ENCODE assay signal across 17 mouse cellular contexts in the genomic region with DNA sequence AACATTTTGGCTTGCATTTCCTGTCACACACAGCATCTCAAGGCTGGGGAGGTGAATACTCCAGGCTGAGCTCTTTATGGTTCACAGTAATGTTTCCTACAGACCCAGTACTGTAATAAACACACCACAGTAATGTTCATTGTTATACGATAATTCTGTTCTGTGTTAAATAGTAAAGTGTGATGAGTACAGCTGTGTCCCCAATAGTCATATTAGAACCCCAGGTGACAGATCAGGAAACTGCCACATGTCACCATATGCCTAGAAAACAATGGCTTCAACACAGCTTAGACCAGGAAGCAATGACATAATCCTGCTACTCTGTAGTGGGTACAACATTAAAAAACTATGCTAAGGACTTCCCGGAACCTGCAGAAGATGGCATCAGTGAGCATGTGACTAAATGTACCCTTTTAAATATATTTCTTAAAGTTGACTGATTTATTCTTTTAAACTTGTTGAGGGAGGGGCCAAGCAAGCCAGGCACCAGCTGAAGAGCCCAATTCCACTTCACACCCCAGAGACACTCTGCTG. TPM values are rescaled to one million over a fixed set of nuclear protein-coding genes. Genes with fewer than 3 reads are reported as not detected.
DNase-seq lines count a peak whose midpoint lies in the region; ATAC-seq and TF ChIP-seq lines count a peak whose summit lies in the region.
"Had no signal": no experiment of that assay in that cellular context is flagged by ENCODE, and none has a peak within 500 bp of the region (broad histone marks: within the 10 kb centered on the region; RNA-seq: fewer than 3 reads in every experiment).

No protein-coding gene starts in this region.

- no peak overlapping the region for H3K4me3 ChIP-seq in hindbrain, embryonic 16.5 days (ENCODE audit: low read length)
- H3K4me3 ChIP-seq in hindbrain, embryonic 13.5 days: no peak overlapping the region
- H3K4me3 ChIP-seq in thymus, adult 2 months (ENCODE audit: control insufficient read depth, insufficient read depth, low read length): no peak overlapping the region
- H3K4me3 ChIP-seq in liver, postnatal 0 days (ENCODE audit: low read depth, low read length): no peak overlapping the region
- H3K4me3 ChIP-seq in forebrain, embryonic 16.5 days (replicated peaks; ENCODE audit: low read length): no peak overlapping the region
- H3K4me3 ChIP-seq: intestine, embryonic 15.5 days; kidney, embryonic 15.5 days; liver, embryonic 15.5 days; midbrain, embryonic 10.5 days; stomach, embryonic 15.5 days had no signal

- 81% methylated on average over 2 of the region's 2 CpGs for WGBS in hindbrain, embryonic 16.5 days
- WGBS in hindbrain, embryonic 13.5 days: 95% methylated on average over 2 of the region's 2 CpGs
- WGBS in thymus, adult 2 months: 45% methylated on average over 2 of the region's 2 CpGs
- WGBS in liver, postnatal 0 days (ENCODE audit: insufficient replicate concordance): 75% methylated on average over 2 of the region's 2 CpGs
- 89% methylated on average over 2 of the region's 2 CpGs for WGBS in forebrain, embryonic 16.5 days

- no peaks in the 10 kb centered on the region for H3K9me3 ChIP-seq in hindbrain, embryonic 16.5 days (ENCODE audit: control insufficient read depth, low read length)
- H3K9me3 ChIP-seq in hindbrain, embryonic 13.5 days: no peaks in the 10 kb centered on the region
- no peaks in the 10 kb centered on the region for H3K9me3 ChIP-seq in liver, postnatal 0 days (ENCODE audit: low read length)
- H3K9me3 ChIP-seq in forebrain, embryonic 16.5 days (ENCODE audit: control insufficient read depth, low read length): no peaks in the 10 kb centered on the region
- H3K9me3 ChIP-seq: intestine, embryonic 15.5 days; kidney, embryonic 15.5 days; liver, embryonic 15.5 days; midbrain, embryonic 10.5 days; stomach, embryonic 15.5 days had no signal

- peak; percentile 37 for DNase-seq in thymus, adult 2 months
- DNase-seq in thymus, postnatal 36 days: no peak
- no peak for DNase-seq in liver, postnatal 0 days
- DNase-seq in left cerebral cortex, adult 11 months (ENCODE audit: low spot score): no peak
- DNase-seq: B cell, adult 2 months; gastrocnemius, postnatal 10 days; layer of hippocampus, postnatal 36 days; lung, postnatal 4 days; right cerebral cortex, adult 18-20 months had no signal

- no peak for TF ChIP-seq EP300 in liver, postnatal 0 days (IDR thresholded peaks at IDR 0.05; ENCODE audit: low read depth)

- TF ChIP-seq POLR2A in thymus, adult 2 months (IDR thresholded peaks at IDR 0.05; ENCODE audit: control insufficient read depth, extremely low read depth, insufficient read depth, low read length, poor library complexity): no peak

- H3K27ac ChIP-seq in hindbrain, embryonic 16.5 days (ENCODE audit: low read depth, low read length): no peak overlapping the region
- H3K27ac ChIP-seq in hindbrain, embryonic 13.5 days: no peak overlapping the region
- peak overlapping the region; percentile 96 for H3K27ac ChIP-seq in thymus, adult 2 months (ENCODE audit: control insufficient read depth, insufficient read depth, low read length)
- peak overlapping the region; percentile 49; the same call in 1 of the 2 replicates for H3K27ac ChIP-seq in liver, postnatal 0 days (ENCODE audit: low read depth)
- no peak overlapping the region for H3K27ac ChIP-seq in forebrain, embryonic 16.5 days (ENCODE audit: low read length)
- H3K27ac ChIP-seq: intestine, embryonic 15.5 days; kidney, embryonic 15.5 days; midbrain, embryonic 10.5 days; stomach, embryonic 15.5 days had no signal

- no peaks in the 10 kb centered on the region for H3K36me3 ChIP-seq in hindbrain, embryonic 16.5 days (ENCODE audit: control insufficient read depth, insufficient read depth, low read length)
- no peaks in the 10 kb centered on the region for H3K36me3 ChIP-seq in hindbrain, embryonic 13.5 days
- H3K36me3 ChIP-seq in thymus, adult 2 months (ENCODE audit: control insufficient read depth, insufficient read depth, low read length): no peaks in the 10 kb centered on the region
- no peaks in the 10 kb centered on the region for H3K36me3 ChIP-seq in liver, postnatal 0 days (replicated peaks; ENCODE audit: insufficient read depth, low read length)
- H3K36me3 ChIP-seq in forebrain, embryonic 16.5 days (ENCODE audit: control insufficient read depth, insufficient read depth): no peaks in the 10 kb centered on the region
- H3K36me3 ChIP-seq: intestine, embryonic 15.5 days; kidney, embryonic 15.5 days; stomach, embryonic 15.5 days had no signal

- no peaks in the 10 kb centered on the region; the same call in 1 of the 2 replicates for H3K4me1 ChIP-seq in hindbrain, embryonic 16.5 days (ENCODE audit: control insufficient read depth, insufficient read depth, low read depth, low read length)
- peaks cover 10% of the 10 kb centered on the region; the same call in 1 of the 2 replicates for H3K4me1 ChIP-seq in hindbrain, embryonic 13.5 days (replicated peaks)
- peaks cover 33% of the 10 kb centered on the region for H3K4me1 ChIP-seq in thymus, adult 2 months (replicated peaks; ENCODE audit: control insufficient read depth, insufficient read depth, low read length)
- H3K4me1 ChIP-seq in liver, postnatal 0 days (ENCODE audit: insufficient read depth): peaks cover 56% of the 10 kb centered on the region
- H3K4me1 ChIP-seq in forebrain, embryonic 16.5 days (replicated peaks; ENCODE audit: control insufficient read depth, insufficient read depth, low read length): peaks cover 4% of the 10 kb centered on the region; the same call in 1 of the 2 replicates
- H3K4me1 ChIP-seq: intestine, embryonic 15.5 days had no signal

- no peak overlapping the region for H3K4me2 ChIP-seq in hindbrain, embryonic 16.5 days (ENCODE audit: low read length)
- H3K4me2 ChIP-seq in hindbrain, embryonic 13.5 days: no peak overlapping the region
- H3K4me2 ChIP-seq in liver, postnatal 0 days (ENCODE audit: low read depth, low read length): no peak overlapping the region
- no peak overlapping the region for H3K4me2 ChIP-seq in forebrain, embryonic 16.5 days (ENCODE audit: low read length)
- H3K4me2 ChIP-seq: intestine, embryonic 15.5 days; kidney, embryonic 15.5 days; liver, embryonic 15.5 days; stomach, embryonic 15.5 days had no signal

- no peaks in the 10 kb centered on the region for H3K27me3 ChIP-seq in hindbrain, embryonic 16.5 days (replicated peaks; ENCODE audit: control insufficient read depth, insufficient read depth, low read length)
- no peaks in the 10 kb centered on the region for H3K27me3 ChIP-seq in hindbrain, embryonic 13.5 days
- H3K27me3 ChIP-seq in thymus, adult 2 months (ENCODE audit: control insufficient read depth, insufficient read depth, low read length): no peaks in the 10 kb centered on the region
- no peaks in the 10 kb centered on the region for H3K27me3 ChIP-seq in liver, postnatal 0 days (ENCODE audit: insufficient read depth, low read length)
- H3K27me3 ChIP-seq in forebrain, embryonic 16.5 days (replicated peaks; ENCODE audit: control insufficient read depth, insufficient read depth, low read length): no peaks in the 10 kb centered on the region
- H3K27me3 ChIP-seq: intestine, embryonic 15.5 days; kidney, embryonic 15.5 days; liver, embryonic 15.5 days; stomach, embryonic 15.5 days had no signal

- TF ChIP-seq CTCF in thymus, adult 2 months (IDR thresholded peaks at IDR 0.05; ENCODE audit: borderline replicate concordance, control insufficient read depth, extremely low read depth, insufficient read depth, low read length, poor library complexity): no peak
- TF ChIP-seq CTCF in liver, postnatal 0 days (IDR thresholded peaks at IDR 0.05; ENCODE audit: low read depth): no peak

- 0 out of 2 replicates have a peak, but pooled peaks have one; percentile 19 for ATAC-seq in hindbrain, embryonic 16.5 days
- ATAC-seq in hindbrain, embryonic 13.5 days (ENCODE audit: low FRiP score): no peak
- no peak for ATAC-seq in liver, postnatal 0 days
- ATAC-seq in forebrain, embryonic 16.5 days: no peak
- ATAC-seq: intestine, embryonic 15.5 days had no signal

- no peak overlapping the region for H3K9ac ChIP-seq in hindbrain, embryonic 16.5 days (ENCODE audit: low read depth, low read length)
- H3K9ac ChIP-seq in hindbrain, embryonic 13.5 days: no peak overlapping the region
- H3K9ac ChIP-seq in liver, postnatal 0 days (replicated peaks): no peak overlapping the region
- H3K9ac ChIP-seq in forebrain, embryonic 16.5 days (replicated peaks; ENCODE audit: low read depth, low read length): no peak overlapping the region
- H3K9ac ChIP-seq: intestine, embryonic 15.5 days; kidney, embryonic 15.5 days; liver, embryonic 15.5 days; stomach, embryonic 15.5 days had no signal

RNA-seq across cellular contexts. Expression of a gene that starts 7.6 kb away (rescaled TPM):
- 15.0 and 21.2 TPM in 2 replicates for polyA plus RNA-seq in hindbrain, embryonic 16.5 days (2015; fragmentation: Nextera tagmentation; extraction: Ambion mirVana)
- polyA plus RNA-seq in hindbrain, embryonic 13.5 days (2015; fragmentation: Nextera tagmentation; extraction: Ambion mirVana): 17.0 and 17.4 TPM in 2 replicates
- polyA plus RNA-seq in thymus, adult 2 months (2012; rRNA removed): 219 and 378 TPM in 2 replicates
- 8.5 and 11.8 TPM in 2 replicates for polyA plus RNA-seq in liver, postnatal 0 days (2015; fragmentation: Nextera tagmentation; extraction: Ambion mirVana)
- polyA plus RNA-seq in forebrain, embryonic 16.5 days (2015; fragmentation: Nextera tagmentation; extraction: Ambion mirVana): 18.4 and 21.1 TPM in 2 replicates

RNA-seq across cellular contexts. Expression of a gene that starts 47.5 kb away (rescaled TPM):
- 50.1 and 53.5 TPM in 2 replicates for polyA plus RNA-seq in hindbrain, embryonic 16.5 days (2015; fragmentation: Nextera tagmentation; extraction: Ambion mirVana)
- 33.6 and 34.2 TPM in 2 replicates for polyA plus RNA-seq in hindbrain, embryonic 13.5 days (2015; fragmentation: Nextera tagmentation; extraction: Ambion mirVana)
- polyA plus RNA-seq in thymus, adult 2 months (2012; rRNA removed): 10.8 and 16.6 TPM in 2 replicates
- 3.4 and 4.6 TPM in 2 replicates for polyA plus RNA-seq in liver, postnatal 0 days (2015; fragmentation: Nextera tagmentation; extraction: Ambion mirVana)
- polyA plus RNA-seq in forebrain, embryonic 16.5 days (2015; fragmentation: Nextera tagmentation; extraction: Ambion mirVana): 21.0 and 30.7 TPM in 2 replicates

Comparison
In these comparisons a context has a peak if more than half of its experiments do, and no peak if none do; other contexts are left out.
1. H3K27ac ChIP-seq: peak in thymus, adult 2 months (single experiment) and liver, postnatal 0 days (single experiment); none in hindbrain, embryonic 16.5 days (single experiment), hindbrain, embryonic 13.5 days (single experiment) and forebrain, embryonic 16.5 days (single experiment).